Mouse (Mus musculus): ENCODE data around the gene Pank3.

- no peak for TF ChIP-seq CTCF (IDR thresholded peaks at IDR 0.05)
- TF ChIP-seq EP300 (IDR thresholded peaks at IDR 0.05), result peak; percentile 54
These were observed 18.7 kb upstream of the Pank3 start for GRCm38 (mm10) chr11:35750578-35750977.
